In the genomic region with DNA sequence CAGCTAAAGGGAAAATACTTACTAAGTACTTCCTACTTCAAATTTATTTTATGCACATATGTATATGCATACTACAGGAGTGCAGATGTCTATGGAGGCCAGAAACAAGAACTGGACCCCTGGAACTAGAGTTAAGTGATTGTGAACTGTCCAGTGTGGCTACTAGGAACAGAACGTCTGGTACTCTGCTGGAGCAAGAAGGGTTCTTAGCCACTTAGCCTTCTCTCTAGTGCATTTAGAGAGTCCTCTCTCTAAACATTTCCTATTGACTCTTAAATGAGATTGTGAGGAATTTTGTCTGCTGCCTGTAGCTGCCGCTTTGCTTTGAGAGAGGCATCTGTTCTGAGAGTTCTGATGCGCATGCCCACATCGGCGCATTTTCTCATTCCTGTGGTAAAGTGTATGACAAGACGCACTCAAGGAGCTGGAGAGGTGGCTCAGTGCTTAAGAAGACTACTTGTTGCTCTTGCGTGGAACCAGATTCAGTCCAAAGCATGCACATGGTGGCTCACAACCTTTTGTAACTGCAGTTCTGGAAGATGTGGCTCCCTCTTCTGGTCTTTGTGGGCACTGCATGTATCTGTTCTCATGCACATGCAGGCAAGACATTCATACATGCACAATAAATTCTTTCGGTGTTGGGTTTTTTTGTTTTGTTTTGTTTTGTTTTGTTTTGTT, we compare ENCODE assay signal across 8 mouse cellular contexts.
DNase-seq lines count a peak whose midpoint lies in the region; ATAC-seq lines count a peak whose summit lies in the region.

No protein-coding gene starts in this region.

- no peaks in the 10 kb centered on the region for H3K4me1 ChIP-seq in limb, embryonic 10.5 days

- peak; percentile 53 for DNase-seq in heart, postnatal 4 days
- no peak for DNase-seq in heart, adult 11 months
- peak; percentile 32 for DNase-seq in urinary bladder, postnatal 14 days (ENCODE audit: low spot score)
- no peak for DNase-seq in urinary bladder, postnatal 4 days (ENCODE audit: low spot score in 2 of 2)
- DNase-seq in limb, embryonic 10.5 days (ENCODE audit: low spot score): peak; percentile 58
- DNase-seq in telencephalon, adult 2 months (ENCODE audit: low read depth, low spot score): peak; percentile 12
- no peak for DNase-seq in urinary bladder, postnatal 25 days (ENCODE audit: low spot score)

- H3K9me3 ChIP-seq in limb, embryonic 10.5 days (replicated peaks): no peaks in the 10 kb centered on the region

- ATAC-seq in common myeloid progenitor, adult 5-6 weeks (replicated peaks; ENCODE audit: low read depth, poor library complexity, severe bottlenecking): peak; percentile 73; the same call in 1 of the 2 replicates

- H3K36me3 ChIP-seq in limb, embryonic 10.5 days: no peaks in the 10 kb centered on the region

- H3K27me3 ChIP-seq in limb, embryonic 10.5 days (ENCODE audit: low read depth, poor library complexity, severe bottlenecking): no peaks in the 10 kb centered on the region

- 91% methylated on average over 8 of the region's 8 CpGs for WGBS in limb, embryonic 10.5 days

- H3K27ac ChIP-seq in limb, embryonic 10.5 days: no peak overlapping the region

- H3K4me3 ChIP-seq in limb, embryonic 10.5 days: no peak overlapping the region

Comparison
In these comparisons a context has a peak if more than half of its experiments do, and no peak if none do; other contexts are left out.
1. DNase-seq: peak in heart, postnatal 4 days (single experiment), urinary bladder, postnatal 14 days (single experiment), limb, embryonic 10.5 days (single experiment) and telencephalon, adult 2 months (single experiment); none in heart, adult 11 months (single experiment), urinary bladder, postnatal 4 days (0 of 2) and urinary bladder, postnatal 25 days (single experiment).